Mouse (Mus musculus) heart, embryonic 15.5 days (tissue): ENCODE data around the gene Zdhhc7. TPM values are rescaled to one million over a fixed set of nuclear protein-coding genes. Genes with fewer than 3 reads are reported as not detected.

Experiments
- ATAC-seq: fragments of 200-750 bp; cut with Nextera tagmentation; replicated peaks from 2 replicates; pipeline ENCODE4 v1.8.0; 2017; ENCODE audit warnings: low read depth, moderate TSS enrichment; ENCODE audit not compliant: insufficient number of reproducible peaks, insufficient read depth, low FRiP score
- H3K27ac ChIP-seq: fragments of 300-500 bp; sonication (generic); 2 replicates; pipeline ENCODE4 v1.5.1; 2015; ENCODE audit warnings: mild to moderate bottlenecking, inconsistent platforms
- H3K27me3 ChIP-seq: fragments of 300-500 bp; sonication (generic); 2 replicates; pipeline ENCODE4 v1.6.1; 2015; ENCODE audit warnings: inconsistent platforms
- H3K36me3 ChIP-seq: fragments of 300-500 bp; sonication (generic); 2 replicates; pipeline ENCODE4 v1.6.1; 2015; ENCODE audit warnings: mild to moderate bottlenecking, inconsistent platforms
- H3K4me1 ChIP-seq: fragments of 300-500 bp; sonication (generic); replicated peaks from 2 replicates; pipeline ENCODE4 v1.6.1; 2015; ENCODE audit warnings: inconsistent platforms
- H3K4me2 ChIP-seq: fragments of 300-500 bp; sonication (generic); 2 replicates; pipeline ENCODE4 v1.6.1; 2015; ENCODE audit warnings: inconsistent platforms, mild to moderate bottlenecking, moderate library complexity
- H3K4me3 ChIP-seq: fragments of 300-500 bp; sonication (generic); 2 replicates; pipeline ENCODE4 v1.5.1; 2015; ENCODE audit warnings: mild to moderate bottlenecking, inconsistent platforms
- H3K9ac ChIP-seq: fragments of 300-500 bp; sonication (generic); 2 replicates; pipeline ENCODE4 v1.6.1; 2015; ENCODE audit warnings: mild to moderate bottlenecking, inconsistent platforms
- H3K9me3 ChIP-seq: fragments of 300-500 bp; sonication (generic); replicated peaks from 2 replicates; pipeline ENCODE4 v1.6.1; 2016; ENCODE audit warnings: inconsistent platforms
- WGBS: fragments of 180-500 bp; shearing (Covaris S2); methylation state at CpG from one replicate; pipeline ENCODE4 v1.1.7; 2015; ENCODE audit warnings: mixed read lengths; 5-methylcytosine and 5-hydroxymethylcytosine counted together
- polyA plus RNA-seq: library from polyadenylated mRNA; unstranded; fragments of >200 nt; fragmentation: Nextera tagmentation; extraction: Ambion mirVana; gene quantifications from 2 replicates; pipeline ENCODE4 v1.2.1, GENCODE M21; 2015

The Zdhhc7 gene
- polyA plus RNA-seq, 1 experiment from 2014 or later, result 30.7 TPM

GRCm38 (mm10) chr8:120093103-120093502 lies 8.2 kb downstream of the Zdhhc7 start:
- H3K4me1 ChIP-seq, result no peaks in the 10 kb centered on the region
- no peak overlapping the region for H3K4me2 ChIP-seq
- no peak overlapping the region for H3K27ac ChIP-seq
- WGBS, result 94% methylated on average over 3 of the region's 3 CpGs
- H3K4me3 ChIP-seq, result no peak overlapping the region
- ATAC-seq, result no peak
- no peak overlapping the region for H3K9ac ChIP-seq
- H3K9me3 ChIP-seq, result no peaks in the 10 kb centered on the region
- H3K36me3 ChIP-seq, result peaks cover 34% of the 10 kb centered on the region
- no peaks in the 10 kb centered on the region for H3K27me3 ChIP-seq

- Histone ChIP-seq H3K9me3 (no peaks in the 10 kb centered on the region), H3K4me1 (no peaks in the 10 kb centered on the region), H3K36me3 (peaks cover 54% of the 10 kb centered on the region), H3K27ac (no peak overlapping the region), H3K27me3 (no peaks in the 10 kb centered on the region), H3K4me3 (no peak overlapping the region), H3K9ac (no peak overlapping the region), H3K4me2 (no peak overlapping the region)
- WGBS, result 96% methylated on average over 2 of the region's 3 CpGs
- ATAC-seq, result no peak
Observed at GRCm38 (mm10) chr8:120091032-120091431, 10.2 kb downstream of the Zdhhc7 start.

GRCm38 (mm10) chr8:120089511-120089910 lies 11.8 kb downstream of the Zdhhc7 start:
- no peak overlapping the region for H3K4me2 ChIP-seq
- no peak overlapping the region for H3K4me3 ChIP-seq
- H3K36me3 ChIP-seq, result peaks cover 69% of the 10 kb centered on the region
- no peaks in the 10 kb centered on the region for H3K27me3 ChIP-seq
- H3K27ac ChIP-seq, result no peak overlapping the region
- no peaks in the 10 kb centered on the region for H3K9me3 ChIP-seq
- 76% methylated on average over 7 of the region's 7 CpGs for WGBS
- no peak overlapping the region for H3K9ac ChIP-seq
- no peaks in the 10 kb centered on the region for H3K4me1 ChIP-seq
- ATAC-seq, result no peak

- peaks cover 63% of the 10 kb centered on the region for H3K36me3 ChIP-seq
- H3K4me2 ChIP-seq, result no peak overlapping the region
- no peak overlapping the region for H3K9ac ChIP-seq
- H3K27me3 ChIP-seq, result no peaks in the 10 kb centered on the region
- H3K27ac ChIP-seq, result no peak overlapping the region
- no peaks in the 10 kb centered on the region for H3K9me3 ChIP-seq
- H3K4me1 ChIP-seq, result no peaks in the 10 kb centered on the region
- WGBS, result 79% methylated on average over 8 of the region's 8 CpGs
- H3K4me3 ChIP-seq, result no peak overlapping the region
- ATAC-seq, result no peak
Observed at GRCm38 (mm10) chr8:120084783-120085182, 16.5 kb downstream of the Zdhhc7 start.

GRCm38 (mm10) chr8:120083261-120083660 lies 18.0 kb downstream of the Zdhhc7 start:
- H3K27ac ChIP-seq, result no peak overlapping the region
- H3K9ac ChIP-seq, result no peak overlapping the region
- H3K4me2 ChIP-seq, result no peak overlapping the region
- H3K36me3 ChIP-seq, result peaks cover 63% of the 10 kb centered on the region
- H3K4me1 ChIP-seq, result 0 out of 2 replicates have a peak, but pooled peaks cover under 1% of the 10 kb centered on the region
- no peaks in the 10 kb centered on the region for H3K9me3 ChIP-seq
- H3K4me3 ChIP-seq, result no peak overlapping the region
- WGBS, result 93% methylated on average over 8 of the region's 8 CpGs
- H3K27me3 ChIP-seq, result 0 out of 2 replicates have a peak, but pooled peaks cover 4% of the 10 kb centered on the region
- ATAC-seq, result no peak

- 54% methylated on average over 5 of the region's 5 CpGs for WGBS
- peaks cover 20% of the 10 kb centered on the region; the same call in 1 of the 2 replicates for H3K27me3 ChIP-seq
- H3K4me1 ChIP-seq, result 0 out of 2 replicates have a peak, but pooled peaks cover 2% of the 10 kb centered on the region
Observed at GRCm38 (mm10) chr8:120079361-120079760, 21.9 kb downstream of the Zdhhc7 start.

GRCm38 (mm10) chr8:120078080-120078479 lies 23.2 kb downstream of the Zdhhc7 start:
- Histone ChIP-seq H3K36me3 (peaks cover 20% of the 10 kb centered on the region), H3K27ac (no peak overlapping the region), H3K4me3 (no peak overlapping the region), H3K4me2 (no peak overlapping the region), H3K9me3 (no peaks in the 10 kb centered on the region), H3K4me1 (0 out of 2 replicates have a peak, but pooled peaks cover 2% of the 10 kb centered on the region), H3K27me3 (peaks cover 20% of the 10 kb centered on the region), H3K9ac (no peak overlapping the region)
- 17% methylated on average over 10 of the region's 10 CpGs for WGBS
- ATAC-seq, result peak; percentile 39; the same call in 1 of the 2 replicates

More at GRCm38 (mm10) chr8:120079361-120079760, 21.9 kb downstream of the Zdhhc7 start:
- no peak overlapping the region for H3K27ac ChIP-seq
- H3K4me2 ChIP-seq, result no peak overlapping the region
- H3K36me3 ChIP-seq, result peaks cover 27% of the 10 kb centered on the region
- no peak overlapping the region for H3K4me3 ChIP-seq
- H3K9me3 ChIP-seq, result no peaks in the 10 kb centered on the region
- H3K9ac ChIP-seq, result no peak overlapping the region
- ATAC-seq, result no peak

- H3K27me3 ChIP-seq, result peaks cover 22% of the 10 kb centered on the region
- 53% methylated on average over 6 of the region's 6 CpGs for WGBS
- H3K27ac ChIP-seq, result no peak overlapping the region
Observed at GRCm38 (mm10) chr8:120075347-120075746, 25.9 kb downstream of the Zdhhc7 start.

GRCm38 (mm10) chr8:120074516-120074915 lies 26.8 kb downstream of the Zdhhc7 start:
- 71% methylated on average over 6 of the region's 6 CpGs for WGBS
- Histone ChIP-seq H3K9me3 (no peaks in the 10 kb centered on the region), H3K9ac (no peak overlapping the region), H3K4me1 (0 out of 2 replicates have a peak, but pooled peaks cover 2% of the 10 kb centered on the region), H3K27ac (no peak overlapping the region), H3K4me3 (no peak overlapping the region), H3K4me2 (no peak overlapping the region), H3K27me3 (peaks cover 22% of the 10 kb centered on the region), H3K36me3 (no peaks in the 10 kb centered on the region)
- no peak for ATAC-seq

More at GRCm38 (mm10) chr8:120075347-120075746, 25.9 kb downstream of the Zdhhc7 start:
- no peak overlapping the region for H3K9ac ChIP-seq
- no peaks in the 10 kb centered on the region for H3K9me3 ChIP-seq
- H3K4me1 ChIP-seq, result 0 out of 2 replicates have a peak, but pooled peaks cover 2% of the 10 kb centered on the region
- H3K4me2 ChIP-seq, result no peak overlapping the region
- ATAC-seq, result no peak
- no peak overlapping the region for H3K4me3 ChIP-seq
- H3K36me3 ChIP-seq, result no peaks in the 10 kb centered on the region

GRCm38 (mm10) chr8:120072827-120073226 lies 28.5 kb downstream of the Zdhhc7 start:
- WGBS, result 72% methylated on average over 8 of the region's 8 CpGs
- H3K9me3 ChIP-seq, result no peaks in the 10 kb centered on the region
- H3K36me3 ChIP-seq, result no peaks in the 10 kb centered on the region
- no peak overlapping the region for H3K27ac ChIP-seq
- H3K4me1 ChIP-seq, result peaks cover 5% of the 10 kb centered on the region; the same call in 1 of the 2 replicates
- no peak overlapping the region for H3K4me3 ChIP-seq
- no peak overlapping the region for H3K9ac ChIP-seq
- H3K27me3 ChIP-seq, result peaks cover 18% of the 10 kb centered on the region
- no peak overlapping the region for H3K4me2 ChIP-seq
- no peak for ATAC-seq

GRCm38 (mm10) chr8:120072259-120072658 lies 29.0 kb downstream of the Zdhhc7 start:
- H3K27ac ChIP-seq, result no peak overlapping the region
- 57% methylated on average over 9 of the region's 9 CpGs for WGBS

GRCm38 (mm10) chr8:120071684-120072083 lies 29.6 kb downstream of the Zdhhc7 start:
- H3K4me2 ChIP-seq, result no peak overlapping the region
- H3K9me3 ChIP-seq, result no peaks in the 10 kb centered on the region
- WGBS, result 26% methylated on average over 4 of the region's 4 CpGs
- no peak overlapping the region for H3K27ac ChIP-seq
- H3K36me3 ChIP-seq, result no peaks in the 10 kb centered on the region
- H3K9ac ChIP-seq, result no peak overlapping the region
- ATAC-seq, result 0 out of 2 replicates have a peak, but pooled peaks have one; percentile 50
- no peak overlapping the region for H3K4me3 ChIP-seq
- H3K4me1 ChIP-seq, result peaks cover 5% of the 10 kb centered on the region; the same call in 1 of the 2 replicates
- H3K27me3 ChIP-seq, result peaks cover 14% of the 10 kb centered on the region

More at GRCm38 (mm10) chr8:120072259-120072658, 29.0 kb downstream of the Zdhhc7 start:
- no peak for ATAC-seq
- Histone ChIP-seq H3K27me3 (peaks cover 18% of the 10 kb centered on the region), H3K4me3 (no peak overlapping the region), H3K36me3 (no peaks in the 10 kb centered on the region), H3K9ac (no peak overlapping the region), H3K4me1 (peaks cover 5% of the 10 kb centered on the region; the same call in 1 of the 2 replicates), H3K4me2 (no peak overlapping the region), H3K9me3 (no peaks in the 10 kb centered on the region)
